Mouse (Mus musculus): ENCODE data around the gene Wnk1. TPM values are rescaled to one million over a fixed set of nuclear protein-coding genes. Genes with fewer than 3 reads are reported as not detected.

The Wnk1 gene
- polyA plus RNA-seq, 1 experiment from 2014 or later = 31.2 TPM

- H3K27me3 ChIP-seq (ENCODE audit: control insufficient read depth, insufficient read depth, low read length) = no peaks in the 10 kb centered on the region
- H3K4me2 ChIP-seq (replicated peaks; ENCODE audit: low read depth) = no peak overlapping the region
- DNase-seq (ENCODE audit: low spot score) (peak; percentile 29), ATAC-seq (ENCODE audit: low FRiP score, low TSS enrichment) (no peak; the same call in 1 of the 2 replicates)
- no peak overlapping the region for H3K9ac ChIP-seq (ENCODE audit: low read length)
- no peak overlapping the region for H3K27ac ChIP-seq (replicated peaks)
- H3K36me3 ChIP-seq (ENCODE audit: control insufficient read depth, insufficient read depth, low read length) = peaks cover 38% of the 10 kb centered on the region
- H3K4me1 ChIP-seq (replicated peaks; ENCODE audit: control insufficient read depth, insufficient read depth) = no peaks in the 10 kb centered on the region
- no peaks in the 10 kb centered on the region for H3K9me3 ChIP-seq (ENCODE audit: control insufficient read depth, low read length)
- WGBS = 34% methylated on average over 4 of the region's 4 CpGs
- peak; percentile 75 for TF ChIP-seq CTCF (IDR thresholded peaks at IDR 0.05; ENCODE audit: low read depth)
- no peak for TF ChIP-seq EP300 (optimal IDR thresholded peaks at IDR 0.05)
- H3K4me3 ChIP-seq (ENCODE audit: low read depth, low read length) = no peak overlapping the region
Measured at GRCm38 (mm10) chr6:119924235-119925005, 114.1 kb downstream of the Wnk1 start.

DNA sequence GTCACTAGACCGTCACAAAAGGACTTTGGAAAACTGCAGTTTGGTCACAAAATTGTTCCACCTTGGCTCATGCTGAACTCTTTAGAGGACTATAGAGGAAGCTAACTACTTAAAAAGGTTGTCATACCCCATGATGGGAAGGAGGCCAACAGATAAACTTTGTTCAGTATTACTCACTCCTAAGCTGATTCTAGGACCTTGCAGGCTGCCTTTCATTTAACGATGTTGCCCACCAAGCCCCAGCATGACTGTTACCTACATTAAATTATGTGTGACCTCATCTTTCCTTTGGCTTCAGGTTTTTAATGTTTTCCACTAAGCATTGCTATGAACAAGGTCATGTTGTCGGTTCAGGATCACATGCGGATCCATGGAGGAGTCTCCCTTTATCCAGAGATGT is 115.9 kb downstream of the Wnk1 start:
- H3K36me3 ChIP-seq (ENCODE audit: control insufficient read depth, insufficient read depth, low read length) = peaks cover 29% of the 10 kb centered on the region
- no peak for ATAC-seq (ENCODE audit: low FRiP score, low TSS enrichment)
- 84% methylated on average over 4 of the region's 4 CpGs for WGBS
- no peak for DNase-seq (ENCODE audit: low spot score)
- H3K4me2 ChIP-seq (replicated peaks; ENCODE audit: low read depth) = no peak overlapping the region
- TF ChIP-seq EP300 (optimal IDR thresholded peaks at IDR 0.05) = no peak
- no peak for TF ChIP-seq CTCF (IDR thresholded peaks at IDR 0.05; ENCODE audit: low read depth)
- no peak overlapping the region for H3K27ac ChIP-seq (replicated peaks)
- H3K9ac ChIP-seq (ENCODE audit: low read length) = no peak overlapping the region
- no peaks in the 10 kb centered on the region for H3K27me3 ChIP-seq (ENCODE audit: control insufficient read depth, insufficient read depth, low read length)
- no peak overlapping the region for H3K4me3 ChIP-seq (ENCODE audit: low read depth, low read length)
- no peaks in the 10 kb centered on the region for H3K9me3 ChIP-seq (ENCODE audit: control insufficient read depth, low read length)
- H3K4me1 ChIP-seq (replicated peaks; ENCODE audit: control insufficient read depth, insufficient read depth) = no peaks in the 10 kb centered on the region

GRCm38 (mm10) chr6:119922136-119922535 is 116.3 kb downstream of the Wnk1 start:
- no peaks in the 10 kb centered on the region for H3K4me1 ChIP-seq (replicated peaks; ENCODE audit: control insufficient read depth, insufficient read depth)
- DNase-seq (ENCODE audit: low spot score) = no peak
- H3K9me3 ChIP-seq (ENCODE audit: control insufficient read depth, low read length) = no peaks in the 10 kb centered on the region
- no peak overlapping the region for H3K4me2 ChIP-seq (replicated peaks; ENCODE audit: low read depth)
- H3K9ac ChIP-seq (ENCODE audit: low read length) = no peak overlapping the region
- TF ChIP-seq EP300 (optimal IDR thresholded peaks at IDR 0.05) (no peak), CTCF (IDR thresholded peaks at IDR 0.05; ENCODE audit: low read depth) (no peak)
- no peak overlapping the region for H3K27ac ChIP-seq (replicated peaks)
- H3K27me3 ChIP-seq (ENCODE audit: control insufficient read depth, insufficient read depth, low read length) = no peaks in the 10 kb centered on the region
- WGBS = 84% methylated on average over 3 of the region's 3 CpGs
- ATAC-seq (ENCODE audit: low FRiP score, low TSS enrichment) = no peak
- H3K36me3 ChIP-seq (ENCODE audit: control insufficient read depth, insufficient read depth, low read length) = peaks cover 26% of the 10 kb centered on the region
- H3K4me3 ChIP-seq (ENCODE audit: low read depth, low read length) = no peak overlapping the region

GRCm38 (mm10) chr6:119918561-119919181 is 119.8 kb downstream of the Wnk1 start:
- Histone ChIP-seq H3K4me1 (replicated peaks; ENCODE audit: control insufficient read depth, insufficient read depth) (no peaks in the 10 kb centered on the region), H3K9ac (ENCODE audit: low read length) (no peak overlapping the region), H3K9me3 (ENCODE audit: control insufficient read depth, low read length) (no peaks in the 10 kb centered on the region), H3K36me3 (ENCODE audit: control insufficient read depth, insufficient read depth, low read length) (peaks cover 29% of the 10 kb centered on the region), H3K27ac (replicated peaks) (no peak overlapping the region), H3K27me3 (ENCODE audit: control insufficient read depth, insufficient read depth, low read length) (no peaks in the 10 kb centered on the region), H3K4me3 (ENCODE audit: low read depth, low read length) (no peak overlapping the region), H3K4me2 (replicated peaks; ENCODE audit: low read depth) (no peak overlapping the region)
- no peak for DNase-seq (ENCODE audit: low spot score)
- ATAC-seq (ENCODE audit: low FRiP score, low TSS enrichment) = no peak
- WGBS = 81% methylated on average over 16 of the region's 16 CpGs
- TF ChIP-seq CTCF (IDR thresholded peaks at IDR 0.05; ENCODE audit: low read depth) = no peak
- TF ChIP-seq EP300 (optimal IDR thresholded peaks at IDR 0.05) = no peak

DNA sequence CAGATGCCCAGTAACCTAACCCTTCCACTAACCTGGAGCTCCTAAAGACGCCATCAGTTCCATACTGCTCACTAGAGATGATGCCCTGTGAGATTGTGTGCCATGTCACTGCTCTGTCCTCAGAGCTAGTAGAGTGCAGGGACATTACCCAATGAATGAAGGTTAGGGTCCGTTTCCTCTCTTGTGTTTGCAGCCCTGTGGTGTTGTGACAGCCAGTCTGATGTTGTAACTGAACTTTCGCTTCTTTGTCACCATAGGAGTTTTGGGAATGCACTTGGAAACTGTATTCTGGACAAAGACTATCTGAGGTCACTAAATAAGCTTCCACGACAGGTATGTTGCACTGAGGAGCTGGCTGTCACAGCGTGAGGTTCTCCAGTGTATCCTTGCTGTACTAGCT is 122.8 kb downstream of the Wnk1 start:
- no peaks in the 10 kb centered on the region for H3K27me3 ChIP-seq (ENCODE audit: control insufficient read depth, insufficient read depth, low read length)
- H3K36me3 ChIP-seq (ENCODE audit: control insufficient read depth, insufficient read depth, low read length) = peaks cover 29% of the 10 kb centered on the region
- WGBS = 90% methylated on average over 5 of the region's 5 CpGs
- H3K4me3 ChIP-seq (ENCODE audit: low read depth, low read length) = no peak overlapping the region
- no peak for ATAC-seq (ENCODE audit: low FRiP score, low TSS enrichment)
- no peak overlapping the region for H3K9ac ChIP-seq (ENCODE audit: low read length)
- H3K4me2 ChIP-seq (replicated peaks; ENCODE audit: low read depth) = no peak overlapping the region
- H3K9me3 ChIP-seq (ENCODE audit: control insufficient read depth, low read length) = no peaks in the 10 kb centered on the region
- TF ChIP-seq CTCF (IDR thresholded peaks at IDR 0.05; ENCODE audit: low read depth) (no peak), EP300 (optimal IDR thresholded peaks at IDR 0.05) (no peak)
- no peak for DNase-seq (ENCODE audit: low spot score)
- H3K27ac ChIP-seq (replicated peaks) = no peak overlapping the region
- H3K4me1 ChIP-seq (replicated peaks; ENCODE audit: control insufficient read depth, insufficient read depth) = no peaks in the 10 kb centered on the region

- peaks cover 26% of the 10 kb centered on the region for H3K36me3 ChIP-seq (ENCODE audit: control insufficient read depth, insufficient read depth, low read length)
Measured at GRCm38 (mm10) chr6:119912046-119912445, 126.4 kb downstream of the Wnk1 start.

More at GRCm38 (mm10) chr6:119912046-119912445, 126.4 kb downstream of the Wnk1 start:
- Histone ChIP-seq H3K27me3 (ENCODE audit: control insufficient read depth, insufficient read depth, low read length) (no peaks in the 10 kb centered on the region), H3K4me1 (replicated peaks; ENCODE audit: control insufficient read depth, insufficient read depth) (no peaks in the 10 kb centered on the region), H3K9ac (ENCODE audit: low read length) (no peak overlapping the region), H3K4me3 (ENCODE audit: low read depth, low read length) (no peak overlapping the region), H3K27ac (replicated peaks) (no peak overlapping the region), H3K4me2 (replicated peaks; ENCODE audit: low read depth) (no peak overlapping the region), H3K9me3 (ENCODE audit: control insufficient read depth, low read length) (no peaks in the 10 kb centered on the region)
- WGBS = 69% methylated on average over 5 of the region's 5 CpGs
- ATAC-seq (ENCODE audit: low FRiP score, low TSS enrichment) = no peak
- TF ChIP-seq CTCF (IDR thresholded peaks at IDR 0.05; ENCODE audit: low read depth) (no peak), EP300 (optimal IDR thresholded peaks at IDR 0.05) (no peak)
- DNase-seq (ENCODE audit: low spot score) = no peak

Measured in stomach, postnatal 0 days (tissue).